ENCODE assay signal across 8 mouse cellular contexts in genomic region chr1:171111781-171112575, GRCm38 (mm10). TPM values are rescaled to one million over a fixed set of nuclear protein-coding genes. Genes with fewer than 3 reads are reported as not detected.
DNase-seq lines count a peak whose midpoint lies in the region; ATAC-seq and TF ChIP-seq lines count a peak whose summit lies in the region.

No protein-coding gene starts in this region.

- H3K27me3 ChIP-seq in C2C12 (ENCODE audit: control insufficient read depth, insufficient read depth, insufficient read length) (no peaks in the 10 kb centered on the region), myocyte (ENCODE audit: control insufficient read depth, insufficient read depth, insufficient read length) (no peaks in the 10 kb centered on the region)
- no peaks in the 10 kb centered on the region for H3K27me3 ChIP-seq in heart, embryonic 14.5 days (ENCODE audit: control insufficient read depth, insufficient read depth, low read length)
- H3K27me3 ChIP-seq in kidney, embryonic 15.5 days = no peaks in the 10 kb centered on the region
- H3K27me3 ChIP-seq in liver, embryonic 13.5 days = no peaks in the 10 kb centered on the region

- no peaks in the 10 kb centered on the region for H3K79me3 ChIP-seq in C2C12 (ENCODE audit: low read depth)

- TF ChIP-seq CTCF in C2C12 (IDR thresholded peaks at IDR 0.05; ENCODE audit: control insufficient read depth, insufficient read depth, insufficient read length) = no peak
- no peak for TF ChIP-seq CTCF in embryonic fibroblast, embryonic 13.5 days (IDR thresholded peaks at IDR 0.05; ENCODE audit: borderline replicate concordance, insufficient read depth, low read length)

- H3K79me2 ChIP-seq in C2C12 (ENCODE audit: control insufficient read depth, insufficient read depth) (no peaks in the 10 kb centered on the region), myocyte (ENCODE audit: control insufficient read depth, insufficient read depth) (no peaks in the 10 kb centered on the region)

- H3K9ac ChIP-seq in heart, embryonic 14.5 days (ENCODE audit: low read length) = peak overlapping the region; percentile 80
- peak overlapping the region; percentile 41 for H3K9ac ChIP-seq in kidney, embryonic 15.5 days
- peak overlapping the region; percentile 77 for H3K9ac ChIP-seq in liver, embryonic 13.5 days

- H3ac ChIP-seq in C2C12 (ENCODE audit: control insufficient read depth, insufficient read length, low read depth) (peak overlapping the region; percentile 64), myocyte (ENCODE audit: control insufficient read depth, insufficient read length) (no peak overlapping the region)

- H3K9me3 ChIP-seq in heart, embryonic 14.5 days (ENCODE audit: control insufficient read depth, low read length) = no peaks in the 10 kb centered on the region
- H3K9me3 ChIP-seq in kidney, embryonic 15.5 days (replicated peaks) = no peaks in the 10 kb centered on the region
- no peaks in the 10 kb centered on the region for H3K9me3 ChIP-seq in liver, embryonic 13.5 days (replicated peaks)

- no peaks in the 10 kb centered on the region for H3K4me1 ChIP-seq in embryonic fibroblast, embryonic 13.5 days (ENCODE audit: control insufficient read depth, insufficient read depth, low read length)
- H3K4me1 ChIP-seq in heart, embryonic 14.5 days (ENCODE audit: control insufficient read depth in 2 of 2, insufficient read depth in 2 of 2, low read length in 2 of 2) = peaks cover 4 to 5% of the 10 kb centered on the region in 2 experiments
- H3K4me1 ChIP-seq in kidney, embryonic 15.5 days = peaks cover 23% of the 10 kb centered on the region; the same call in 1 of the 2 replicates
- H3K4me1 ChIP-seq in liver, embryonic 13.5 days (replicated peaks) = peaks cover 66% of the 10 kb centered on the region

- H3K27ac ChIP-seq in embryonic fibroblast, embryonic 13.5 days (ENCODE audit: insufficient read depth, low read length) = peak overlapping the region; percentile 70
- H3K27ac ChIP-seq in heart, embryonic 14.5 days (replicated peaks in 1 of 2; ENCODE audit: control insufficient read depth in 1 of 2, insufficient read depth in 1 of 2, low read depth in 2 of 2, low read length in 2 of 2) = peak overlapping the region; percentile 58 to 86
- H3K27ac ChIP-seq in kidney, embryonic 15.5 days = peak overlapping the region; percentile 88
- peak overlapping the region; percentile 85 for H3K27ac ChIP-seq in liver, embryonic 13.5 days

- WGBS in heart, embryonic 14.5 days = 4% methylated on average over 15 of the region's 15 CpGs
- WGBS in kidney, embryonic 15.5 days = 3% methylated on average over 15 of the region's 15 CpGs
- 4% methylated on average over 15 of the region's 15 CpGs for WGBS in liver, embryonic 13.5 days (ENCODE audit: insufficient replicate concordance)

- TF ChIP-seq POLR2A in embryonic fibroblast, embryonic 13.5 days (IDR thresholded peaks at IDR 0.05; ENCODE audit: low read depth, low read length) = no peak
- TF ChIP-seq POLR2A in myocyte (IDR thresholded peaks at IDR 0.05; ENCODE audit: insufficient read length, low read depth) = no peak

- DNase-seq in adrenal gland, adult 8-10 months = peak; percentile 68
- DNase-seq in liver, embryonic 13.5 days = peak; percentile 50
- DNase-seq in thymus, postnatal 14 days = peak; percentile 38

- H3K4me3 ChIP-seq in C2C12 (ENCODE audit: insufficient read depth, poor library complexity, severe bottlenecking) = peak overlapping the region; percentile 34
- peak overlapping the region; percentile 47 for H3K4me3 ChIP-seq in embryonic fibroblast, embryonic 13.5 days (ENCODE audit: insufficient read depth, low read length)
- peak overlapping the region; percentile 57 to 73 for H3K4me3 ChIP-seq in heart, embryonic 14.5 days (ENCODE audit: control insufficient read depth in 1 of 2, insufficient read depth in 1 of 2, low read depth in 1 of 2, low read length in 2 of 2)
- H3K4me3 ChIP-seq in kidney, embryonic 15.5 days (replicated peaks) = peak overlapping the region; percentile 61
- peak overlapping the region; percentile 69 for H3K4me3 ChIP-seq in liver, embryonic 13.5 days (replicated peaks)
- H3K4me3 ChIP-seq in myocyte = peak overlapping the region; percentile 54

- H3K36me3 ChIP-seq in C2C12 (ENCODE audit: control insufficient read depth, insufficient read depth) (no peaks in the 10 kb centered on the region), myocyte (ENCODE audit: control insufficient read depth, insufficient read depth) (no peaks in the 10 kb centered on the region)
- H3K36me3 ChIP-seq in heart, embryonic 14.5 days (ENCODE audit: control insufficient read depth, insufficient read depth, low read length) = no peaks in the 10 kb centered on the region
- no peaks in the 10 kb centered on the region for H3K36me3 ChIP-seq in kidney, embryonic 15.5 days
- H3K36me3 ChIP-seq in liver, embryonic 13.5 days = no peaks in the 10 kb centered on the region

- peak overlapping the region; percentile 84 for H3K4me2 ChIP-seq in heart, embryonic 14.5 days (ENCODE audit: low read length)
- peak overlapping the region; percentile 68 for H3K4me2 ChIP-seq in kidney, embryonic 15.5 days
- H3K4me2 ChIP-seq in liver, embryonic 13.5 days = peak overlapping the region; percentile 87
- peak overlapping the region; percentile 98 for H3K4me2 ChIP-seq in myocyte (ENCODE audit: low read depth)

- ATAC-seq in heart, embryonic 14.5 days (ENCODE audit: insufficient number of reproducible peaks, insufficient read depth, low FRiP score, low read depth) = no peak
- ATAC-seq in kidney, embryonic 15.5 days (replicated peaks; ENCODE audit: low FRiP score) = no peak; the same call in 1 of the 2 replicates
- peak; percentile 18; the same call in 1 of the 2 replicates for ATAC-seq in liver, embryonic 13.5 days (ENCODE audit: low read depth)

TF ChIP-seq in C2C12, 6 proteins besides CTCF, POLR2A, EP300 and RAD21:
- TF ChIP-seq CEBPB (IDR thresholded peaks at IDR 0.05; ENCODE audit: low read depth) = peak; percentile 45
- no peak for TF ChIP-seq FOSL1 (IDR thresholded peaks at IDR 0.05; ENCODE audit: insufficient read depth, low read length, poor library complexity, severe bottlenecking)

TF ChIP-seq in myocyte, 11 proteins besides CTCF, POLR2A, EP300 and RAD21:
- TF ChIP-seq CEBPB (IDR thresholded peaks at IDR 0.05; ENCODE audit: insufficient read depth, poor library complexity, severe bottlenecking) = no peak
- no peak for TF ChIP-seq TCF3 (IDR thresholded peaks at IDR 0.05; ENCODE audit: insufficient read length, low read depth)
- TF ChIP-seq POLR2AphosphoS2 (IDR thresholded peaks at IDR 0.05; ENCODE audit: insufficient read length, low read depth) = no peak
- TF ChIP-seq E2F4 (IDR thresholded peaks at IDR 0.05; ENCODE audit: insufficient read depth) = no peak
- TF ChIP-seq REST (IDR thresholded peaks at IDR 0.05; ENCODE audit: insufficient read depth, insufficient read length) = no peak
- TF ChIP-seq SRF (IDR thresholded peaks at IDR 0.05; ENCODE audit: control insufficient read depth, insufficient read length, low read depth) = no peak

RNA-seq across cellular contexts. Expression of gene Cfap126, which starts 1.7 kb away (rescaled TPM):
- polyA plus RNA-seq in C2C12 (2012; fragmentation: generic; extraction: Trizol) = 0.39 TPM
- total RNA-seq in adrenal gland, adult 8-10 months (2022) = 1 to 10 TPM; 1.3 to 4.1 (median 3.1) TPM
- polyA plus RNA-seq in embryonic fibroblast, embryonic 13.5 days (2011; ENCODE audit: insufficient read length, low read depth, missing spikeins) = 2.4 and 2.5 TPM in 2 replicates
- 3.0 and 4.7 TPM in 2 replicates for polyA plus RNA-seq in heart, embryonic 14.5 days (2014; fragmentation: Nextera tagmentation; extraction: Ambion mirVana)
- polyA plus RNA-seq in kidney, embryonic 15.5 days (2015; fragmentation: Nextera tagmentation; extraction: Ambion mirVana) = 2.0 and 2.1 TPM in 2 replicates
- polyA plus RNA-seq in liver, embryonic 13.5 days (2015; fragmentation: Nextera tagmentation; extraction: Ambion mirVana) = 1.8 and 2.5 TPM in 2 replicates
- 2.2 TPM for polyA plus RNA-seq in myocyte (2012; fragmentation: generic; extraction: Trizol)

RNA-seq across cellular contexts. Expression of gene Sdhc, which starts 38.4 kb away (rescaled TPM):
- polyA plus RNA-seq in C2C12 (2012; fragmentation: generic; extraction: Trizol) (147 TPM), myocyte (2012; fragmentation: generic; extraction: Trizol) (169 TPM)
- 100 to 1,000 TPM; 324 to 440 (median 382) TPM for total RNA-seq in adrenal gland, adult 8-10 months (2022)
- polyA plus RNA-seq in embryonic fibroblast, embryonic 13.5 days (2011; ENCODE audit: insufficient read length, low read depth, missing spikeins) = 297 and 334 TPM in 2 replicates
- polyA plus RNA-seq in heart, embryonic 14.5 days (2014; fragmentation: Nextera tagmentation; extraction: Ambion mirVana) = 622 and 642 TPM in 2 replicates
- polyA plus RNA-seq in kidney, embryonic 15.5 days (2015; fragmentation: Nextera tagmentation; extraction: Ambion mirVana) = 307 and 309 TPM in 2 replicates
- polyA plus RNA-seq in liver, embryonic 13.5 days (2015; fragmentation: Nextera tagmentation; extraction: Ambion mirVana) = 140 and 164 TPM in 2 replicates

RNA-seq across cellular contexts. Expression of gene Mpz, which starts 38.5 kb away (rescaled TPM):
- polyA plus RNA-seq in C2C12 (2012; fragmentation: generic; extraction: Trizol) (0.11 TPM), myocyte (2012; fragmentation: generic; extraction: Trizol) (0.11 TPM)
- total RNA-seq in adrenal gland, adult 8-10 months (2022) = 1 to 10 TPM in 2 of 4 experiments, under 1 TPM in 2; 0.43 to 1.4 (median 1.2) TPM
- polyA plus RNA-seq in embryonic fibroblast, embryonic 13.5 days (2011; ENCODE audit: insufficient read length, low read depth, missing spikeins) = 1.2 TPM in 1 of 2 replicates, not detected in the other
- not detected in 2 replicates for polyA plus RNA-seq in heart, embryonic 14.5 days (2014; fragmentation: Nextera tagmentation; extraction: Ambion mirVana)
- polyA plus RNA-seq in kidney, embryonic 15.5 days (2015; fragmentation: Nextera tagmentation; extraction: Ambion mirVana) = 0.86 and 0.99 TPM in 2 replicates
- polyA plus RNA-seq in liver, embryonic 13.5 days (2015; fragmentation: Nextera tagmentation; extraction: Ambion mirVana) = 0.14 TPM in 1 of 2 replicates, not detected in the other

RNA-seq across cellular contexts. Expression of gene Fcgr3, which starts 47.2 kb away (rescaled TPM):
- polyA plus RNA-seq in C2C12 (2012; fragmentation: generic; extraction: Trizol) (not detected), myocyte (2012; fragmentation: generic; extraction: Trizol) (0.05 TPM)
- total RNA-seq in adrenal gland, adult 8-10 months (2022) = 10 to 100 TPM; 11.4 to 29.7 (median 23.1) TPM
- 3.9 TPM in 1 of 2 replicates, not detected in the other for polyA plus RNA-seq in embryonic fibroblast, embryonic 13.5 days (2011; ENCODE audit: insufficient read length, low read depth, missing spikeins)
- polyA plus RNA-seq in heart, embryonic 14.5 days (2014; fragmentation: Nextera tagmentation; extraction: Ambion mirVana) = 9.7 and 9.8 TPM in 2 replicates
- 7.8 and 10.5 TPM in 2 replicates for polyA plus RNA-seq in kidney, embryonic 15.5 days (2015; fragmentation: Nextera tagmentation; extraction: Ambion mirVana)
- polyA plus RNA-seq in liver, embryonic 13.5 days (2015; fragmentation: Nextera tagmentation; extraction: Ambion mirVana) = 17.9 and 23.1 TPM in 2 replicates
